Mouse (Mus musculus) cerebellum, adult 8-10 months (tissue): Measurements from ENCODE around the gene Actl11.
A peak's percentile ranks its signal among the peaks of the same experiment; 100 is the strongest.

Experiments used
- DNase-seq: peaks from one replicate; pipeline ENCODE4 v3.0.0; 2022

Gene Actl11

DNA sequence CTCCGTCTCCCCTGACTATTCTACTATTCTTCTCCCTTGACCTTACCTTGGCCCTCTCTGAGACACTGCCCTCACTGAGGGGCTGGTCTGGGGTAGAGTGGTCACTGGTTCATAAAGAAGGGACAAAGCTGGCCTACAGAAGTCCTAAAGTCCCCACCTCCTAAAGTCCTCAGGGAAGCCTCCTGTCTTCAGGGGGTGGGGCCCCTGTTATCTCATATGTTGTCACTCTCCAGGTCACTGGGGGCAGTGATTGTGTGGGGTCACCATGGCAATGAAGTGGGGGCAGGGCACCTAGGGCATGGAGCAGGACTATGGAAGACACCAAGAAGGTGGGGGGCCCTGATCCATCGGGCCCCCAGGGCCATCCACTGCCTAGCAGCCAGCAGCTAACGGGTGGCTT, at the start of gene Actl11:
TSS of gene Actl11 (plus strand) at position 301 of the 400 bp plus-strand sequence.
- DNase-seq, result no peak

DNA sequence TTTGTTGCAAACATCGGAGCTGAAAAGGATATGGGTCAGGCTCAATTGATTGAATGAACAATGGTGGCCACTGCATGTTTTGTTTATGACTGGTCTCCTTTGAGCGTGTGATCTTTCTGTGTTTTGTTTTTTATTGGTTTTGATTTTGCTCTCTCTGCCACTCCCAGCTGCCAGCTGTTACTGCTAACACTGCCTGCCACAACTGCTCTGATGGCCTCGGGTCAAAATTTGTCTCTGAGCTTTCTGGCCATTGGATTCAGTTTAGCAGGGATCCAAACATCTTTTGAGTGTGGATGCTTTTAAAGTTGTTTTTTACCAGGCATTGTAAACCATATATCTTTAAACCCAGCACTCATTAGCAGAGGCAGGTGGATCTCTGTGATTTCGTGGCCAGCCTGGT, 47.9 kb upstream of the Actl11 start:
- no peak for DNase-seq

DNA sequence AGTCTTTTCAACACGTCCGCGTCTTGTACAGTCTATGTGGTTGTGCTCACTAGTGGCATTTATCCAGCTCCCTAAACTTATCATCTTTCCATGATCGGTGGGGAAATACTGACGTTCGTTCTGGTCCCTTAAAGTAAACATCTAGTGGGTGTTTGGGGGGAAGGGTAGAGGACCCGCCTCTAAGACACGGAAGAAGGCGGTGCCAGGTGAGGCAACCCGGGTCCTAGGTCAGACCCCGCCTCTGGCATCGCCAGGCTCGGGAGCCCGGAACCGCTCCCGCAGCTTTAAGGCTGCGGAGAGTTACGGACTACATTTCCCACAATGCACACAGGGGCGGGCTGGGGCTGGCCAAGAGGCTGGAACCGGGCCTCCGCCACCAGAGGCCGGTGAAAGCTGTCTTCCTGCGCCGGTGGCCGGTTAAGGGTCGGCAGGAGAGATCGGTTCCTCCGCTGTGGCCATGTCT, 40.4 kb upstream of the Actl11 start, which contains the start of gene Mon1a:
TSS of gene Mon1a (plus strand) at position 348 of the 463 bp plus-strand sequence.
- peak; percentile 87 for DNase-seq

DNA sequence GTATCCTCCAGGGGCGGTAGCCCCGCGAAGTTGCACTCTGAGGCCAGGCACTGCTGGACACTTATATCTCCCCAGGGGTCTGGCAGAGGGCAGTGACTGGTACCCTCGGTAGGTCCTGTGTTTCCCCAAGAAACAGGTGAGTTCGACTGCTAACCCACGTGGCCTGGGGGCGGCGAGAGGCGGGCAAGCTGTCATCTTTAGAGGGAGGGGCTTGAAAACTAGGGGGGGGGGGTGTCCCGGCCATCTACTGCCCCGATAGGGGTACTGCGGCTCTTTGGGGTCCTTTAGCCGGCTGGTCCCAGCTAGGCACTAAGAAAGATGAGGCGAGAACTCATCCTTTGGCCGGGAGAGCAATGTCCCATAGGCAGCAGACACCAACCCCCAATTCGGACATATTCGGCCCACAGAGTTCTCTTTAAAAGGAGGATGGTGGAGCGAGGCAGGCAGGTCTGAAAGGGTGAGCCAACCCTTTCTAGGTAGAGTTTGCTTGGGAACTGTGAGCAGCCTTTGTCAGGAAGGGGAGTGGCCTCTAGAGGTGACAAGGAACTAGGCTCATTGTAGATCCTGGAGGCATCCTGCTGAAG, 39.9 kb upstream of the Actl11 start:
- peak; percentile 39 for DNase-seq

DNA sequence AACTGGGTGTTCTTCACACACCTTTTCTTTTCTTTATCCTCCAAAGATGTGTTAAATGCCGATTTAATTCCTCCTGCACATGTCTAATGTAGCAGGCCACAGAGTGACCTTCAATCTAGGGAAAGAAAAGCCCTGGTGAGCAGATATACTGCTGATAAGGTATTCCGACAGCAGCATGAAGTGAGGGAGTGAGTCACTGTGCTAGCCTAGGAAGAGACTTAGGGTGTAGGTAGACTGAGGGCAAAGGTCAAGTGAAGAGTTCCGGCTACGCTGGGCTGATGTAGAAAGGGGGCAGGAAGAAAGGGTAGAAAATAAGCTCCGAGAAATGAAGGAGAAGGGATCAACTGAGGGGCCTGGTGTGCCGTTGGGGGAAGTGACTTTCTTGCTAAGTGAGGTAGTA, 38.0 kb upstream of the Actl11 start:
- DNase-seq, result no peak

DNA sequence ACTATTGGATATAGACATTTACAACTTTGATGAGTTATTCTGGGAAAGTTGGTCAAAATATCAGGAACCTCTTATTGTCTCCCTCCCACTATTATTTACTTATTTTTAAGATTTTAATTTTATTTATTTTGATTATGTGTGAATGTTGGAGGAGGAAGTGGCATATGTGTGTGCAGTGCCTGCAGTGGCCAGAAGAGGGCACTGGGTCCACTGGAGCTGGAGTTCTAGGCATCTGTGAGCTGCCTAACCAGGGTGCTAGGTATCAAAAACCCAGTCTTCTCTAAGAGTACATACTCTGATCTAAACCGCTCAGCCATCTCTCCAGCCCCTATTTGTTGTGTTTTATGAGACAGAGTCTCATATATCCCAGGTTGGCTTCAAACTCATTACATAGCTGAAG, 37.2 kb upstream of the Actl11 start:
- no peak for DNase-seq

DNA sequence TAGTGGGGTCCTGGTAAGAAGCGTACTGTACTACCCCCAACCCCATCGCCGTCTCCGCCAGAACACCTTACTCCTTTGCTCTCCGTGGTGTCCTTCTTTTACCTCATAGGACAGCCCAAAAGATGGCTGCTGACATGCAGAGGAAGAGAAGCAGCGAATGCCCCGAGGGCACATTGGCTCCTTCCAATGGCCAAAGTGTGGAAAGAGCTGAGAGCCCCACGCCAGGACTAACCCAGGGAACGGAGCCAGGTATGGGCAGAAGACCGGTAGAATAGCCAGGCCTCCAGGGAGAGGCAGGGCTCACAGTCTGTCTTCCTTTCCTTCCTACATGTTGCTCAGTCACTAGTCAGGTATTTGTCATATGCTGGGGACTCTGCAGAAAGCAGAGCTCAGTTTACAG, 29.7 kb upstream of the Actl11 start:
- no peak for DNase-seq

DNA sequence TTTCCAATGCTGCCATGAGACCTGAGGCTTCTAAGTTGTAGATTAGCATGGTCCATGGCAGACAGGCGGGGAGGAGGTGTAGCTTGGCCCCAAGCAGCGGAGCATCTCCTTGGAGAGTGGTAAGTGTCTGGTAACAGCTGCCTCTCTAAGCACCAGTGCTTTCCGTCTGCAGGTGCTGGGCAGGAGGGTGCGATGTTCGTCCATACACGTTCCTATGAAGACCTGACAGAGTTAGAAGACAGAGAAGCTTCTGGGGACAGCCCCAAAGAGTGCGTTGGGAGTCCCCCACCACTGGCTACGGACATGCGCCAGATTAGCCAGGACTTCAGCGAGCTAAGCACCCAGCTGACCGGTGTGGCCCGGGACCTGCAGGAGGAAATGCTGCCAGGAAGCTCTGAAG, 28.4 kb upstream of the Actl11 start:
- DNase-seq, result no peak

DNA sequence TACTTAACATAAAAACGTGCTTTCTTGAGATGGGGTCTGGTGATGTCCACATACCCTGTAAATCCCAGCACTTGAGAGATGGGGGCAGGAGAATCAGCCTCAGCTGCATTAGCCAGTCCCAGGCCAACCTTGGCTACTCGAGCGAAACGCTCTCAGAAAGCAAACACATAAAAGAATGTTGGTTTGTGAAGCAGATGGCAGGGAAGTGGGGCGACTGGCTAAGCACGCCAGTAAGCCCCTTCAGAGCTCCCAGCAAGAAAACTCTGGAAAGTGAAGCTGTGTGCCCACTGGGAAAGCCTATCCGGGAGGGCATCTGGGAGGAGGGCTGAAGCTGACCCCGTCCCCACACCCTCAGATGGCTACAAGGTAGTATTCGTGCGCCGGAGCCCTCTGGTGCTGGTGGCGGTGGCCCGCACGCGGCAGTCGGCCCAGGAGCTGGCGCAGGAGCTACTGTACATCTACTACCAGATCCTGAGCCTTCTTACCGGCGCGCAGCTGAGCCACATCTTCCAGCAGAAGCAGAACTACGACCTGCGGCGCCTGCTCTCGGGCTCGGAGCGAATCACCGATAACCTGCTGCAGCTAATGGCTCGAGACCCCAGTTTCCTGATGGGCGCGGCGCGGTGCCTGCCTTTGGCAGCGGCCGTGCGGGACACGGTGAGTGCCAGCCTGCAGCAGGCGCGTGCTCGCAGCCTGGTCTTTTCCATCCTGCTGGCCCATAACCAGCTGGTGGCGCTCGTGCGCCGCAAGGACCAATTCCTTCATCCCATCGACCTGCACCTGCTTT, 27.2 kb upstream of the Actl11 start:
- DNase-seq, result peak; percentile 93

DNA sequence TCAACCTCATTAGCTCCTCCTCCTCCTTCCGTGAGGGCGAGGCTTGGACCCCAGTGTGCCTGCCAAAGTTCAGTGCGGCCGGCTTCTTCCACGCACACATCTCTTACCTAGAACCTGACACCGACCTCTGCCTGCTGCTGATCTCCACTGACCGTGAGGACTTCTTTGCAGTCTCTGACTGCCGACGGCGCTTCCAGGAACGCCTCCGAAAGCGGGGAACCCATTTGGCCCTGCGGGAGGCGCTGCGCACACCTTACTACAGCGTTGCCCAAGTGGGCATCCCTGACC, 26.7 kb upstream of the Actl11 start:
- DNase-seq, result no peak

DNA sequence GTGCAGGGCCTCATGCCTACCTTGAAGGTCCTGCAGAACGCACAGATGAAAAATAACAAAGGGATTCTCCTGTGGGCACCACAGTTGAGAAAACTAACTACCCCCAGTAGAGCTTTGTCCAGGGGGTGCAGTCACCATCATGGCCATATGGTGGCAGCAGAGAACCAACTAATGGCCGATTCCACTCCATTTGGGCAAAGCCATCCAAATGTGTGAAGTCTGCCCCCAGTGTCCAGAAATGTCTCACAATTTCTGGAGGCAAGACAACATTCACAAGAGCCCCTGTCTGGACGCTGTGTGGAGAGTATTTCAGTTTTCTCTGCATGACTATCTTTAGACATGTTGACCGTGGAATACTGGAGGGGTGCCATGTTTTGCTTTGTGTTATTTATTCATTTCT, 23.5 kb upstream of the Actl11 start:
- peak; percentile 90 for DNase-seq

DNA sequence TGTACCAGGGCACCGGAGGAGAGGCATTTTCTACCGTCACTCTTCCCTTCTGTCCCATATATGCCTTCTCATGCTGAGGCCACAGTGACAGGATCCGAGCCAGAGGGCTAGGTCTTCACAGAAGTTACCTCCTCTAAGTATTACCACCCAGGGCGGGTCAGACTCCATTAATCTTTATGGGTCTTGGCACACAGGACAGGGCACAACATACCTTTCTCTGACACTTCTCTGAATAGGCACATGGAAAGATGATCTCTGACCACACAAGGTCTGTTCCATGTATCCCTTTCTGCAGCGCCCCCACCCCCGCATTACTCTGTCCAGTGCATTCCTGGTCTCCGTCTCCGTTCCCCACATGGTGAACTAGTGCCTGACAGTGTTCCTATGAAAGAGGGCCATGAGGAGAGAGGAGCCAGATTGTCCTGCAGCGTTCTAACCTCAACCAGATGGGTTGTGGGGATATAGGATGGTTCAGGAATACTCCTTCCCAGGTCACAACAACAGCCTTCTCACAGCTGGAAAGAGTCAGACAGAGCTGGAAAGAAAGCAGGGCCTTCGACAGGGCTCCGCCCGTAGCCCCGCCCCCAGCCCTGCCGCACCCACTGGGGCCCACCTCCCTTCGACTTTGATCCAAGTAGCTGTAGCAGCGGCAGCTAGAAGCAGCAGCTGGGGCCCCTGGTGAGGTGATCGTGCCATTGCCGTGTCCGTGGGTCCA, 21.9 kb upstream of the Actl11 start, which contains the start of gene Mst1r:
TSS of gene Mst1r (plus strand) at position 622 of the 715 bp plus-strand sequence.
- DNase-seq, result no peak

DNA sequence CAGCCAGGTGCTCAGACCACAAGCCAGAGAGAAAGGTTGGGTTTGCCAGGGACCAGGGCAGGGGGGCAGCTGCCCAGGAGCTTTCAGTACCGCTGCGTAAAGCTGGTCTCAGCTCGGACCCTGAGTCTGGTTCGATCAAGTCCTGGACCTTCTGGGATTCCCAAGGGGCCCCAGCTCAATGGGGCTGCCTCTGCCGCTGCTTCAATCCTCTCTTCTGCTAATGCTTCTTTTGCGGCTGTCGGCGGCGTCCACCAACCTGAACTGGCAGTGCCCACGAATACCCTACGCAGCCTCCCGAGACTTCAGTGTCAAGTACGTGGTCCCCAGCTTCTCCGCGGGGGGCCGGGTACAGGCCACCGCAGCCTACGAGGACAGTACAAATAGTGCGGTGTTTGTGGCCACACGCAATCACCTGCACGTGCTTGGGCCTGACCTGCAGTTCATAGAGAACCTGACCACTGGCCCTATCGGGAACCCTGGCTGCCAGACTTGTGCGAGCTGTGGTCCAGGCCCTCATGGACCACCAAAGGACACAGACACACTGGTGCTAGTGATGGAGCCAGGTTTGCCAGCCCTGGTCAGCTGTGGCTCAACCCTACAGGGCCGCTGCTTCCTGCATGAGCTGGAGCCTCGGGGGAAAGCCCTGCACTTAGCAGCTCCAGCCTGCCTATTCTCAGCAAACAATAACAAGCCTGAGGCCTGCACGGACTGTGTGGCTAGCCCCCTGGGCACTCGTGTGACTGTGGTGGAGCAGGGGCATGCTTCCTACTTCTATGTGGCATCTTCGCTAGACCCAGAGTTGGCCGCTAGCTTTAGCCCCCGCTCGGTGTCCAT, 21.1 kb upstream of the Actl11 start:
- DNase-seq, result no peak

DNA sequence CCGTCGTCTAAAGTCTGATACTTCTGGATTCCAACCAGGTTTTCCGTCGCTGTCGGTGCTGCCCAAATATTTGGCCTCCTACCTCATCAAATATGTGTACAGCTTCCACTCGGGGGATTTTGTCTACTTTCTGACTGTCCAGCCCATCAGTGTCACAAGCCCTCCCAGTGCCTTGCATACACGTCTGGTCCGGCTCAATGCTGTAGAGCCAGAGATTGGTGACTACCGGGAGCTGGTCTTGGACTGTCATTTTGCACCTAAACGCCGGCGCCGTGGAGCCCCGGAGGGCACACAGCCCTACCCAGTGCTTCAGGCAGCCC, 20.5 kb upstream of the Actl11 start:
- DNase-seq, result no peak

DNA sequence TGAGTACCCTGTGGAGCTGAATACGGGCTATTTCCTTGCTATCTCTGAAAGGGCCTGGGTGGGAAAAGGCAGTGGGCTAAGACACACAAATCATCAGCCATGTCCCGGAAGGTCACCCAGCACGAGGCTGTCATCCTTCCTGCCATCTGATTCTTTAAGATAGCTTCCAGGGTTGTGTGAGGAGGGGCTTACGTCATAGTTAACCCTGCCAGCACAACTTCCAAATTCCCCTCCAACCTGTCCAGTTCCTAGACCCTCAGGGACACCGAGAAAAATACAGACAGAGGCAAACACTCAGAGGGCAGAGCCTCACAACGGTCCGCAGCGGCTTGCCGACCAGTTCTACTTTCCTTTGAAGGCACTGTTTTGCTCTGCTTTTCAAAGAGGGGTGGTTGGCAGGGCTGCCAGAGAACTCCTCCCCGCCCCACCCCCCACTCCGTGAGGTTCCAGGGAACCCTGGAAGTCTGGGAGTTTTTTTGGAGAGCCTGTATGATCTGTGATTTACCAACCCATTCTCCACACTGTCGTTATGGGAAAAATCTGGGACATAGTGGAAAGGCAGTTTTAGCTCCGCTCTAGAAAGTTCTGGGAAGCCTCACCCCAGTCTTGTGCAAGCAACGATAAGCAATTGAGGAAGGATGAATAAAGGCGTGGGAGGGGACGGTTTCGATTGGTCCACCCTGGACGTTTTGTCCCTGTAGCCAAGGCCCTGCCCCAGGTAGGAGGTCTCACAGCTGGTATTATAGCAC, 19.7 kb upstream of the Actl11 start:
- no peak for DNase-seq

DNA sequence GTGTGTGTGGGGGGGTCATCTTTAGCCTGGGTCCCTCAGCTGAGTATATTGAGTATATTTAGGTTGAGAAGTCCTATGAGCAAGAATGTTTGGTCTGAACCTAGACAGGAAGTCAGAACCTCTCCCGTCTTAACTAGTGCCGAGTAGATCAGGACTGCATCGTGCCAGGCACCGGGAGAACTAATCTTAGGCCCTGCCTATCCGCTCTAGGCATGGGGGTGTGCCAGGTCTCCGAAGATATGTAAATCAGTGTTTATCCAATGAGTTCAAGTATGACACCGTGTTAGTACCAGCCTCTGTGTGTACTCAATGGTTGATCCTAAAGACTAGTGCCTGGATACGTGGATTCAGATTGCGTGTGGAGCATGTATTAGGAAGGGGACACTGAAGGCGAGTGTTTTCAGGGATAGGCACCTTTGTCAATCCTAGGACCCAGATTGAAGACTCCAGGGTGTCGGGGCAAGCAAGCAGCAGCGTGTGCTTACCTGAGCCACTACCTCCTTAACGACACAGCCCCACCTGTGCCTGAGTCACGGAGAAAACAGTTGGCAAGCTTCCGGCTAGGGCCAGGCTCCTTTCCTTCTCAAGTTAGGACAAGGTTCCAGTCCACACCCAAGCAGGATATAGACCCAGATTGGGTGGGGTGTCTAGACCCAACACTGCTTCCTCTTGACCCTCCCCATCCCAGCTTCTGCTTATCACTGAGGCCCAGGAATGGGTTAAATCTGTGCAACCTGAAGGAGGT, 18.1 kb upstream of the Actl11 start:
- DNase-seq, result no peak

DNA sequence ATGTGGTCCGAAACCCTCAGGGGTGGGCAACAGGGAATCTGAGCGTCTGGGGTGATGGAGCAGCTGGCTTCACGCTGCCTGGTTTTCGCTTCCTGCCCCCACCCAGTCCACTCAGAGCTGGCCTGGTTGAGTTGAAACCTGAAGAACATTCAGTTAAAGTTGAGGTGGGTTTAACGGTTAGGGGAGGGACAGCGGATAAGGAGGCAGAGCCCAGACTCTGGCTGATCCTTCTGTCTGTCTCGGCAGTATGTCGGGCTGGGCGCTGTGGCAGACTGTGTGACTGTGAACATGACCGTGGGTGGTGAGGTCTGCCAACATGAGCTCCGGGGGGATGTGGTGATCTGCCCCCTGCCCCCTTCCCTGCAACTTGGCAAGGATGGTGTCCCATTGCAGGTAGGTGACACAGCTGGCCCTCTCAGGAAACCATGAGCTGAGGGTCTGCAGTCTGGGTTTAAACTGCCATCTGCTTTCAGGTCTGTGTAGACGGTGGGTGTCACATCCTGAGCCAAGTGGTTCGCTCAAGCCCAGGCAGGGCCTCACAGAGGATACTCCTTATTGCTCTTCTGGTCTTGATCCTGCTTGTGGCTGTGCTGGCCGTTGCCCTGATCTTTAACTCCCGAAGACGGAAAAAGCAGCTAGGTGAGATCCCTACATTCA, 13.4 kb upstream of the Actl11 start:
- no peak for DNase-seq

DNA sequence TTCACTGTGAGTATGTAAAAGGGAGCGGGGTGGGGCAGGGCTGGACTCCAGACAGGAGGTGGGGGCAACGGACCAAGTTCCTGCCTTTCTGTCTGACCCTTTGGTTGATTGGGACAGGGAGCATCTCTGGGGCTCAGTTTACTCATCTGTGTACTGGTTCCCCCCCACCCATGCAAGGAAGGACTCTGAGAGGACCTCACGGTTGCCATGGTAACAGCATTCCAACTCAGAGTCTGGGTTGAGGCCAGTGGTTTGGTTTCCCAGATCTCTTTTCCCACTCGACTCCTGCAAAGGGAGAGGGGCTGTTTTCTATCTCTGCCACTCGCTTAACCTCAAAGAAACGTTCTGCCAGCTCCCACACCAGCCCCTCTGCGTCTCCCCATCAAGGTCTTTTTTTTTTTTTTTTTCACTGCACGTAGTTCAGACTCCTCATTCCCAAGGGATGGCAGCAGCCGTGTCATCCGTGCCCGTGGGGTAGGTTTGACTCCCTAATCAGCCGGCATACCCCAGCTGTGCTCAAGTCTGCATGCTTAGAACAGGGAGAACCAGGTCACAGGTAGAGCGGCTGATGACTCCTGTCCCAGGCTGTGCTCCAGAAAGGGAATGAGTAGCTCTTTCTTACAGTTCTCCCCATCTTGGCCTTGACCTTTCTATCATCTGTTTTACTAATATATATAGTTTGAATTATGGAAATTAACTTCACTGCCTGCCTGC, 10.2 kb upstream of the Actl11 start:
- no peak for DNase-seq

DNA sequence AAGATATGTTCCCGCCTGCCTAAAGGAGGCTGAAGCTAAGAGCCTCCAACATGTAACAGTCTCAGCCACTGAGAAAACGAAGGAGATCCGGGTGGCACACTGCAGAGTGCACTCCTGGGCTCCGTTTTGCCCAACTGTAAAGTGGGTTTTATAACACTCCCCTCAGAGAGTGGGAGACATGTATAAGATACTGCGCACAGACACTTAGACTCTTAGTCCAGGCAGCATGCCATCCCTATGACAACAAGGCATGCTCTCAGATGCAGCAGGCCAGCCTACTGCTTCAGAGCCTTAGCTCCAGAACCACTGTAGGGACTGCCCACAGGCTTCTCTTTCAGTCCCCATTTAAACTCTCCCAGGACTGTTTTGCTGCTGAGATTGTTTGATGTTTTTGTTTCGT, 9.4 kb upstream of the Actl11 start:
- no peak for DNase-seq

DNA sequence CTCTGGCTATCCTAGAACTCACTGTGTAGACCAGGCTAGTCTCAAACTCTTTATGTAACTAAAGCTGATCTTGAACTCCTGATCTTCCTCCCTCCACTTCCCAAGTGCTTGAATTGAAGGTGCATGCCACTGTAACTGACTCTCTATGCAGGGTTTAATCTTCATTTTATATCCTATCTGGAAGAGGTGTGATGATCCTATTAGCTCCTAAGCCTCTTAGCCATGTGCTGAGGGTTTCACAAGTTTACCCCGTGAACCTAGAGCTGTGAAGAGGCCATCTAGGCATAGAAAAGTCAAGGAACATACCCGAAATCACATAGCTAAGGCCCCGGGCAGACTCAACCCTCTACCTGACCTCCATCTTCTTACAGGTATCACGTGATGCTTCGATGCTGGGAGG, 8.8 kb upstream of the Actl11 start:
- DNase-seq, result no peak

DNA sequence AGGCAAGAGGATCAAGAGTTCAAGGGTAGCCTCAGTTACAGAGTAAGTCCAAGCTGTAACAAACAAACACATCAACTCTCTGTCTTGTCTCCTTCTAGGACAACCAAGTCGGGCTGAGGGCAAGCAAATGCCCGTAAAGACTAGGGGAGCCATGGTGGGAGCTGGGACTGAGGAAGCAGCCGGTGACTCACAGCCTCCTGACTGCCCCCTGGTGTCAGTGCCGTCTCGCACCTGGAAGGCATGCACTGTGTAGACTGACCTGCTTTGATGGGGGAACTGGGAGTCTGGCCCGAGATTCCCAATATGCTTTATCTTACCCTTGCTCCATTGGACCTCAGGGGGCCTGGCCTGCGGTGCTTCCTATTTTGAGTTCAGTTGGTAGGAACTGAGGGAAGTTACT, 5.2 kb upstream of the Actl11 start:
- DNase-seq, result no peak
